Mouse (Mus musculus): ENCODE results near the gene Pyroxd2.
"Not testable (repeated sequence)": the region's sequence is repeated elsewhere in the genome, so short reads cannot be mapped to it uniquely, and the experiment has no call there.

- not testable (repeated sequence) for TF ChIP-seq CTCF (IDR thresholded peaks at IDR 0.05; ENCODE audit: control insufficient read depth, insufficient read depth, insufficient replicate concordance, low read depth, low read length); POLR2A (IDR thresholded peaks at IDR 0.05; ENCODE audit: control insufficient read depth, low read depth, low read length)
These were observed 69.8 kb downstream of the Pyroxd2 start for GRCm38 (mm10) chr19:42682776-42683175.

Measured in testis, adult 2 months (tissue).